Mouse (Mus musculus) layer of hippocampus, adult 2 months (tissue): ENCODE data around the gene Cttnbp2. TPM values are rescaled to one million over a fixed set of nuclear protein-coding genes. Genes with fewer than 3 reads are reported as not detected.
A peak's percentile ranks its signal among the peaks of the same experiment; 100 is the strongest.
"Not testable (repeated sequence)": the region's sequence is repeated elsewhere in the genome, so short reads cannot be mapped to it uniquely, and the experiment has no call there.

ENCODE experiments used
- DNase-seq, 2 experiments: peaks; one replicate each; pipeline ENCODE4 v3.0.0; 2022; ENCODE audit warnings: low spot score in 2 of 2
- H3K27ac ChIP-seq: fragments of 200-600 bp; 2 replicates; pipeline ENCODE4 v1.8.1; 2022
- H3K4me3 ChIP-seq: fragments of 200-600 bp; 2 replicates; pipeline ENCODE4 v1.8.1; 2022; ENCODE audit warnings: mild to moderate bottlenecking
- CTCF ChIP-seq: fragments of 200-600 bp; conservative IDR thresholded peaks from 2 replicates; pipeline ENCODE4 v1.8.1; 2022; ENCODE audit warnings: antibody characterized with exemption, mild to moderate bottlenecking, moderate library complexity
- total RNA-seq, 2 experiments: library from RNA; stranded (reverse); gene quantifications; 2 replicates each; pipeline ENCODE4 v1.2.3; 2021

The Cttnbp2 gene
- total RNA-seq, 2 experiments from 2014 or later = 265 to 269 TPM

GRCm38 (mm10) chr6:18377755-18378154 lies 136.9 kb downstream of the Cttnbp2 start:
- TF ChIP-seq CTCF = peak; percentile 24
- H3K27ac ChIP-seq, H3K4me3 ChIP-seq: not testable (repeated sequence)
- DNase-seq = peak in 1 of 2 experiments; percentile 6

GRCm38 (mm10) chr6:18374744-18375143 lies 139.9 kb downstream of the Cttnbp2 start:
- DNase-seq = no peak
- no peak for TF ChIP-seq CTCF
- no peak overlapping the region for H3K27ac ChIP-seq
- H3K4me3 ChIP-seq = no peak overlapping the region

- TF ChIP-seq CTCF = no peak
- Histone ChIP-seq H3K4me3 (no peak overlapping the region), H3K27ac (peak overlapping the region; percentile 41; the same call in 1 of the 2 replicates)
- DNase-seq = no peak
These were observed 141.0 kb downstream of the Cttnbp2 start for GRCm38 (mm10) chr6:18373652-18374051.

- peak; percentile 91 for TF ChIP-seq CTCF
- DNase-seq = peak; percentile 47 to 71
- 0 out of 2 replicates have a peak overlapping the region, but pooled peaks have one; percentile 4 for H3K27ac ChIP-seq
- H3K4me3 ChIP-seq = no peak overlapping the region
These were observed 142.0 kb downstream of the Cttnbp2 start for GRCm38 (mm10) chr6:18372447-18373228.

- no peak for DNase-seq
- Histone ChIP-seq H3K4me3 (no peak overlapping the region), H3K27ac (no peak overlapping the region)
- TF ChIP-seq CTCF = no peak
These were observed 144.9 kb downstream of the Cttnbp2 start for GRCm38 (mm10) chr6:18369723-18370122.

GRCm38 (mm10) chr6:18369054-18369453 lies 145.6 kb downstream of the Cttnbp2 start:
- TF ChIP-seq CTCF = no peak
- H3K27ac ChIP-seq = no peak overlapping the region
- DNase-seq = no peak

GRCm38 (mm10) chr6:18362232-18362631 lies 152.4 kb downstream of the Cttnbp2 start:
- no peak for DNase-seq
- Histone ChIP-seq H3K4me3 (no peak overlapping the region), H3K27ac (no peak overlapping the region)
- no peak for TF ChIP-seq CTCF

More at GRCm38 (mm10) chr6:18369054-18369453, 145.6 kb downstream of the Cttnbp2 start:
- H3K4me3 ChIP-seq = no peak overlapping the region

GRCm38 (mm10) chr6:18360955-18361354 lies 153.7 kb downstream of the Cttnbp2 start:
- H3K4me3 ChIP-seq = no peak overlapping the region

GRCm38 (mm10) chr6:18360154-18360553 lies 154.5 kb downstream of the Cttnbp2 start:
- Histone ChIP-seq H3K4me3 (no peak overlapping the region), H3K27ac (no peak overlapping the region)
- TF ChIP-seq CTCF = no peak
- DNase-seq = no peak

More at GRCm38 (mm10) chr6:18360955-18361354, 153.7 kb downstream of the Cttnbp2 start:
- no peak overlapping the region for H3K27ac ChIP-seq
- no peak for DNase-seq
- TF ChIP-seq CTCF = peak; percentile 44

GRCm38 (mm10) chr6:18349153-18349858 lies 165.3 kb downstream of the Cttnbp2 start:
- no peak for DNase-seq
- no peak for TF ChIP-seq CTCF

GRCm38 (mm10) chr6:18344272-18344671 lies 170.4 kb downstream of the Cttnbp2 start:
- H3K27ac ChIP-seq = no peak overlapping the region
- no peak for TF ChIP-seq CTCF
- no peak overlapping the region for H3K4me3 ChIP-seq
- no peak for DNase-seq

More at GRCm38 (mm10) chr6:18349153-18349858, 165.3 kb downstream of the Cttnbp2 start:
- Histone ChIP-seq H3K27ac (no peak overlapping the region), H3K4me3 (no peak overlapping the region)

GRCm38 (mm10) chr6:18338307-18338706 lies 176.3 kb downstream of the Cttnbp2 start:
- TF ChIP-seq CTCF = no peak
- H3K4me3 ChIP-seq = no peak overlapping the region
- no peak for DNase-seq
- H3K27ac ChIP-seq = no peak overlapping the region

GRCm38 (mm10) chr6:18335393-18335792 lies 179.2 kb downstream of the Cttnbp2 start:
- Histone ChIP-seq H3K4me3 (no peak overlapping the region), H3K27ac (no peak overlapping the region)
- no peak for DNase-seq
- TF ChIP-seq CTCF = no peak
